Mouse (Mus musculus): ENCODE data around the gene Sin3b. TPM values are rescaled to one million over a fixed set of nuclear protein-coding genes. Genes with fewer than 3 reads are reported as not detected.

Sin3b gene
- 100 to 1,000 TPM; 134 to 144 TPM for total RNA-seq (2023)

GRCm38 (mm10) chr8:72722769-72723650 lies at the start of gene Sin3b:
Sin3b (plus strand) TSS chr8:72723285.

GRCm38 (mm10) chr8:72761322-72762051 lies 38.4 kb downstream of the Sin3b start, which contains the start of gene F2rl3:
F2rl3 (plus strand) TSS chr8:72761880.

Other genes starting within 250 kb of the Sin3b start
- gene Cherp, start 248.1 kb upstream of the Sin3b start, total RNA-seq (2023): 10 to 100 TPM; 62.0 to 74.2 TPM
- 100 to 1,000 TPM; 120 to 123 TPM for gene Slc35e1, start 230.7 kb upstream of the Sin3b start, total RNA-seq (2023)
- gene Med26, start 175.0 kb upstream of the Sin3b start, total RNA-seq (2023): 10 to 100 TPM; 12.9 to 13.5 TPM
- gene Smim7, start 152.2 kb upstream of the Sin3b start, total RNA-seq (2023): 100 to 1,000 TPM in 1 of 2 experiments, 10 to 100 TPM in 1; 96.9 to 109 TPM
- 10 to 100 TPM; 16.2 to 16.3 TPM for gene Tmem38a, start 151.2 kb upstream of the Sin3b start, total RNA-seq (2023)
- gene Nwd1, start 76.6 kb upstream of the Sin3b start, total RNA-seq (2023): under 1 TPM; 0.42 to 0.44 TPM
- gene F2rl3, start 38.6 kb downstream of the Sin3b start, total RNA-seq (2023): under 1 TPM; 0.49 to 0.98 TPM

Data from neutrophil, adult 59 days (primary cell).